Mouse (Mus musculus) T-cell, adult 2 months (primary cell): ENCODE measurements at regions not wholly inside any gene's neighbourhood (a gene's known extent, or its start where the extent isn't known, plus 50 kb on each side); places are given as distances from the start of the nearest gene placed in this dataset.

ENCODE experiments used
- DNase-seq: peaks from one replicate; pipeline ENCODE4 v3.0.0; 2022; ENCODE audit warnings: low spot score

DNA sequence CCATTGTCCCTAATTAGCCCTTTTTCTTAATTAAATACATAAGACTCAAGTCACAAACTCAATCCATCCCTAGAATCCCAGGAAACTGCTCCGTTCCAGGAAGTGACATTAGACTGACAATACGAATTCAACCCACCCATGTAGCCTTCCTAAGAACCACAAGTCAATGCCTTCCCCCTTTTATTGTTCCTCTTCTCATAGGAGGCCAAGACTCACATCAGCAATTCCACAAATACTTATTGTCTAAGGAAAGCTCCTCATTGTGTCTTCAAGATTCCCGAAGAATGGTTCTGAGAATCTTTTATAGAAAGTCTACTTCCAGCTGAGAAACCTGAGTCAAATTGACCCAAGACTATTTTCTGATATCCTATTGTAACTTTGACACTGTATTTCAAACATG, 147.3 kb downstream of the Dmac1 start:
- no peak for DNase-seq

DNA sequence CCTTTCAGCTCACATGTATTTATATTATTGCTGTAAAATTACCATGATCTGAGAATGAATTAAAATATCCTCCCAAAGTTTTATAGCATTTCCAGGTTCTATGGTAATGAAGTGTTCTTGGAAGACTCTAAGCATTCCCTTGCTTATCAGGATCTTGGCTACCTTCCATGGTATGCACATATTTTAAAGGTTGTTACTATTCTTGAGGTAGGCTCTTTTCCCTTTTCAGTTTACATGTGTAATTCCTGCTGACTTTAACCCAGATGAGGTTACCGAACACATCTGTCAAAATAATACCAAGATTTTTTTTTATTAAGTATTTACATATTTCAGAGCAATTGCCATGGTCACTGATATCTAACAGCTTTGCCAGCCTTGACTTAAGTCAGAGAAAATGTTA, 162.2 kb downstream of the Dmac1 start:
- no peak for DNase-seq

- no peak for DNase-seq
These were observed 162.8 kb downstream of the Dmac1 start for GRCm38 (mm10) chr4:75115346-75115745.

DNA sequence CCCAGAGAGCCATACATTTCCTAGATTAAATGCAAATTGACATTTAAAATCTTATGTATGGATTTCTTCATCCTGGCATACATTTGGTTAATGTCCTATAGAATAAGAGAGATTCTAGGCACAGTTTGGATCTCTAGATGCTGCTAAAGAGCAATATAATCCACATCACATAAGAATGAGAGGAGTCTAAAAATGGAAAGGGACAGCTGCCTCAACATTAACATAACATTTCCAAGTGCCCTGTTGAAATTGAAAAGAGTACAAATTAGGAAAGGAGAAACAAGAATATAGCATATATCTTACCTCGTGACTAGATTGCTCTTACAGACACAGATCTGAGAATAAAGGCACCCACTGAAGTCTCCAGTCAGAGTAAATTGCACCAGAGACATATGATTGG, 212.3 kb downstream of the Dmac1 start:
- no peak for DNase-seq

DNA sequence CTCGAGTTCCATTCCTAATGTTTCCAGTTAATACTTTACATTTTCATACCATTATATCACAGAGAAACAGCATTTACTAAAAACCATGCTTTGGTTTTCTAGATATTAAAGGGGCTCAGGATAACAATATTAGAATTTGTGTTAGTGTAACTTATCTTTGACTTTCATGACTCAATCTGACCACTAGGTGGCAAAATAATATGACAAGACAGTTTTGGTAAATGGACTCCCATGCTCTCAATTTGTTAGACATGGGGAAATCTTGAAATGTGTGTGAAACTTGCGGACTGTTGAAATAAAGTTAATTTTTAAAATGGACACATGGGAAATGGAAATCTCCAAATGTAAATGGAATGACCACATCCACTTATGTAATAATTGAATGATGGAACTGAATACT, 214.8 kb downstream of the Dmac1 start:
- DNase-seq: no peak

GRCm38 (mm10) chr4:75043510-75043909, 234.6 kb downstream of the Dmac1 start:
- no peak for DNase-seq

DNA sequence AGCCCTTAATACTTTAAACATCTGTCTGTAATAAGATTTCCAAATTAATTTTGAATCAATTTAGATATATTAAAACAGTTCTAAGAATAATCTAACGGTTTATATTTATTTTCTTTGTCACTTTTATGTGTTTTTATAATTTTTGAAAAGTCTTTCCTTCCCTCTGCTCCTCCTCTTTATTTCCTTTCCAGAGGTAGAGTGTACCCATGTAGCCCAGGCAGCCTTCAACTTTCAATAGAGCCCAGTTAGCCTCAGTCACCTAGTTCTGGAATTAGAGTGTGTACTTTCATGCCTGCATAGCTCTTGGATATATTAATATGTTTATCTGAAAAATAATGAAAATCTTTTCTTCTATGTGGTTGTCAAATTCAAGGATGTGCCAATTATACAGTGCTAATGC, 235.5 kb downstream of the Dmac1 start:
- no peak for DNase-seq

GRCm38 (mm10) chr4:75041930-75042579, 236.1 kb downstream of the Dmac1 start:
- peak; percentile 13 for DNase-seq
